Mouse (Mus musculus) intestine, postnatal 0 days (tissue): ENCODE data around the gene Ppa1. TPM values are rescaled to one million over a fixed set of nuclear protein-coding genes. Genes with fewer than 3 reads are reported as not detected.

ENCODE experiments used
- ATAC-seq: fragments of 200-750 bp; cut with Nextera tagmentation; 2 replicates; pipeline ENCODE4 v1.8.0; 2017; ENCODE audit warnings: mild to moderate bottlenecking, moderate TSS enrichment, moderate library complexity
- H3K27ac ChIP-seq: fragments of 300-500 bp; sonication (generic); 2 replicates; pipeline ENCODE4 v1.5.1; 2014; ENCODE audit warnings: mild to moderate bottlenecking, low read depth, low read length, moderate library complexity
- H3K27me3 ChIP-seq: fragments of 300-500 bp; sonication (generic); replicated peaks from 2 replicates; pipeline ENCODE4 v1.6.1; 2014; ENCODE audit warnings: low read length, mixed read lengths; ENCODE audit not compliant: control insufficient read depth, insufficient read depth
- H3K36me3 ChIP-seq: fragments of 300-500 bp; sonication (generic); 2 replicates; pipeline ENCODE4 v1.6.1; 2014; ENCODE audit warnings: mild to moderate bottlenecking, moderate library complexity; ENCODE audit not compliant: control insufficient read depth, insufficient read depth
- H3K4me1 ChIP-seq: fragments of 300-500 bp; sonication (generic); replicated peaks from 2 replicates; pipeline ENCODE4 v1.6.1; 2014; ENCODE audit warnings: antibody characterized with exemption, low read length, mixed read lengths; ENCODE audit not compliant: control insufficient read depth, insufficient read depth
- H3K4me2 ChIP-seq: fragments of 300-500 bp; sonication (generic); replicated peaks from 2 replicates; pipeline ENCODE4 v1.6.1; 2014; ENCODE audit warnings: low read depth, mild to moderate bottlenecking, moderate library complexity
- H3K4me3 ChIP-seq: fragments of 300-500 bp; sonication (generic); 2 replicates; pipeline ENCODE4 v1.5.1; 2014; ENCODE audit warnings: low read depth, low read length
- H3K9ac ChIP-seq: fragments of 300-500 bp; sonication (generic); 2 replicates; pipeline ENCODE4 v1.6.1; 2014; ENCODE audit warnings: mild to moderate bottlenecking, low read depth, low read length
- H3K9me3 ChIP-seq: fragments of 300-500 bp; sonication (generic); 2 replicates; pipeline ENCODE4 v1.6.1; 2016; ENCODE audit warnings: mixed run types; ENCODE audit not compliant: control insufficient read depth
- CTCF ChIP-seq: sonication (generic); IDR thresholded peaks from 2 replicates; pipeline ENCODE4 v1.5.1; 2016; ENCODE audit warnings: low read depth, mild to moderate bottlenecking, control low read depth, antibody characterized with exemption, moderate library complexity
- WGBS: fragments of 180-500 bp; shearing (Covaris S2); extraction: QIAGEN DNeasy Blood & Tissue Kit; methylation state at CpG from one replicate; pipeline ENCODE4 v1.1.7; 2014; 5-methylcytosine and 5-hydroxymethylcytosine counted together
- polyA plus RNA-seq: library from polyadenylated mRNA; unstranded; fragments of >200 nt; fragmentation: Nextera tagmentation; extraction: Ambion mirVana; gene quantifications from 2 replicates; pipeline ENCODE4 v1.2.1, GENCODE M21; 2015

Gene Ppa1
- polyA plus RNA-seq, 1 experiment from 2014 or later, result 204 TPM

- Histone ChIP-seq H3K9me3 (no peaks in the 10 kb centered on the region), H3K9ac (peak within 1 kb of the TSS; percentile 90), H3K4me2 (peak within 1 kb of the TSS; percentile 62), H3K27ac (peak within 1 kb of the TSS; percentile 83), H3K4me1 (peaks cover 6% of the 10 kb centered on the region; the same call in 1 of the 2 replicates), H3K36me3 (peaks cover 11% of the 10 kb centered on the region; the same call in 1 of the 2 replicates), H3K27me3 (no peaks in the 10 kb centered on the region), H3K4me3 (peak within 1 kb of the TSS; percentile 90)
- TF ChIP-seq CTCF, result no peak
- peak; percentile 99 for ATAC-seq
- WGBS, result under 1% methylated on average over 70 of the region's 84 CpGs
These were observed 31.9 kb downstream of the Ppa1 start, which contains the start of gene Sar1a for GRCm38 (mm10) chr10:61680015-61680913. Gene Sar1a, plus strand, starts transcription at chr10:61680299.

- no peaks in the 10 kb centered on the region for H3K9me3 ChIP-seq
- no peak overlapping the region for H3K4me3 ChIP-seq
- H3K4me1 ChIP-seq, result no peaks in the 10 kb centered on the region
- WGBS, result 89% methylated on average over 8 of the region's 8 CpGs
- H3K36me3 ChIP-seq, result peaks cover 73% of the 10 kb centered on the region
- H3K4me2 ChIP-seq, result no peak overlapping the region
- no peak overlapping the region for H3K9ac ChIP-seq
- no peaks in the 10 kb centered on the region for H3K27me3 ChIP-seq
- no peak for ATAC-seq
- no peak overlapping the region for H3K27ac ChIP-seq
- no peak for TF ChIP-seq CTCF
These were observed 41.1 kb downstream of the Ppa1 start for GRCm38 (mm10) chr10:61689405-61689804.

- no peak overlapping the region for H3K4me3 ChIP-seq
- no peaks in the 10 kb centered on the region for H3K9me3 ChIP-seq
- H3K9ac ChIP-seq, result no peak overlapping the region
- 73% methylated on average over 4 of the region's 4 CpGs for WGBS
- no peak overlapping the region for H3K27ac ChIP-seq
- H3K36me3 ChIP-seq, result peaks cover 42% of the 10 kb centered on the region
- no peak overlapping the region for H3K4me2 ChIP-seq
- TF ChIP-seq CTCF, result no peak
- peaks cover 7% of the 10 kb centered on the region; the same call in 1 of the 2 replicates for H3K4me1 ChIP-seq
- ATAC-seq, result no peak
- H3K27me3 ChIP-seq, result no peaks in the 10 kb centered on the region
These were observed 45.2 kb downstream of the Ppa1 start for GRCm38 (mm10) chr10:61693563-61693962.

- H3K27ac ChIP-seq, result peak within 1 kb of the TSS; percentile 76
- WGBS, result under 1% methylated on average over 42 of the region's 42 CpGs
- peak; percentile 93 for ATAC-seq
- TF ChIP-seq CTCF, result peak; percentile 56
- peaks cover 7% of the 10 kb centered on the region; the same call in 1 of the 2 replicates for H3K4me1 ChIP-seq
- peak within 1 kb of the TSS; percentile 99 for H3K4me2 ChIP-seq
- H3K9ac ChIP-seq, result peak within 1 kb of the TSS; percentile 78
- H3K36me3 ChIP-seq, result peaks cover 31% of the 10 kb centered on the region
- H3K4me3 ChIP-seq, result peak within 1 kb of the TSS; percentile 93
- H3K27me3 ChIP-seq, result no peaks in the 10 kb centered on the region
- no peaks in the 10 kb centered on the region for H3K9me3 ChIP-seq
These were observed 46.7 kb downstream of the Ppa1 start, which contains the start of gene Tysnd1 for GRCm38 (mm10) chr10:61694870-61695670. Gene Tysnd1, plus strand, starts transcription at chr10:61695514.

GRCm38 (mm10) chr10:61695703-61696559 lies 47.6 kb downstream of the Ppa1 start:
- Histone ChIP-seq H3K4me2 (peak overlapping the region; percentile 99), H3K27me3 (no peaks in the 10 kb centered on the region), H3K4me1 (peaks cover 7% of the 10 kb centered on the region; the same call in 1 of the 2 replicates), H3K9me3 (no peaks in the 10 kb centered on the region), H3K9ac (peak overlapping the region; percentile 78), H3K4me3 (peak overlapping the region; percentile 93), H3K36me3 (peaks cover 22% of the 10 kb centered on the region), H3K27ac (peak overlapping the region; percentile 76)
- TF ChIP-seq CTCF, result 0 out of 2 replicates have a peak, but pooled peaks have one; percentile 19
- WGBS, result under 1% methylated on average over 104 of the region's 111 CpGs
- ATAC-seq, result peak; percentile 44
